Mouse (Mus musculus): ENCODE results near the gene Catip.
"Not testable (repeated sequence)": the region's sequence is repeated elsewhere in the genome, so short reads cannot be mapped to it uniquely, and the experiment has no call there.

Gene Catip

GRCm38 (mm10) chr1:74361812-74362211 lies at the start of gene Catip:
Gene Catip (plus strand): TSS chr1:74362108.
- DNase-seq (ENCODE audit: low read depth, low spot score) = peak; percentile 68

DNA sequence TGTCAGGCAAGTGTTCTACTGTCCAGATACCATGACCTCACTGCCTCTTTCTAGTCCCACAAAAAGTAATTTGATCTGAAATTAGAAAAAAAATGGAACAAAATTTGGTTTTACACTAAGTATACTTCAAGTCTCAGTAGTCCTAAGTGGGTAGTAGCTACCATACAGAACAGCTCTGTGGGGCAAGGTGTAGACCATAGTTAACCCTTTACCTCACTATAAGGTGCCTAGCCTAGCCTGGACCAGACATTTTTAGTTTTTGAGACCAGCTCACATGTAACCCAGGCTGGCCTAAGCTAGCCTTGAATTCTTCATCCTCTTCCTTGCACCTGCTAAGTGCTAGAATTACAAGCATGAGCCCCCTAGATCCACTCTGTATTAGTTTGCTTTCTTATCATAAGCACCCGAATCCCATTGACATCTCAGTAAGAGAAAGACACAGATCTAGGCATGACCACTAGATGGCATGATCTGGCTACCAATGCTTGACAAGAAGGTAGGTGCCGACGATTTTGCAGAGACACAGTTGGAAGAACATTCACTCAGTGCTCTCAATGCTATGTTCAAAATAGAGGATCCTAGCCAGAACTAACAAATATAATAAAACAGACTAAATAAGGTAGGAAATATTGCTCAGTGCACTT lies 48.7 kb upstream of the Catip start:
- peak; percentile 74 for DNase-seq (ENCODE audit: low read depth, low spot score)

GRCm38 (mm10) chr1:74314796-74315195 lies 47.1 kb upstream of the Catip start:
- no peak for DNase-seq (ENCODE audit: low read depth, low spot score)

DNA sequence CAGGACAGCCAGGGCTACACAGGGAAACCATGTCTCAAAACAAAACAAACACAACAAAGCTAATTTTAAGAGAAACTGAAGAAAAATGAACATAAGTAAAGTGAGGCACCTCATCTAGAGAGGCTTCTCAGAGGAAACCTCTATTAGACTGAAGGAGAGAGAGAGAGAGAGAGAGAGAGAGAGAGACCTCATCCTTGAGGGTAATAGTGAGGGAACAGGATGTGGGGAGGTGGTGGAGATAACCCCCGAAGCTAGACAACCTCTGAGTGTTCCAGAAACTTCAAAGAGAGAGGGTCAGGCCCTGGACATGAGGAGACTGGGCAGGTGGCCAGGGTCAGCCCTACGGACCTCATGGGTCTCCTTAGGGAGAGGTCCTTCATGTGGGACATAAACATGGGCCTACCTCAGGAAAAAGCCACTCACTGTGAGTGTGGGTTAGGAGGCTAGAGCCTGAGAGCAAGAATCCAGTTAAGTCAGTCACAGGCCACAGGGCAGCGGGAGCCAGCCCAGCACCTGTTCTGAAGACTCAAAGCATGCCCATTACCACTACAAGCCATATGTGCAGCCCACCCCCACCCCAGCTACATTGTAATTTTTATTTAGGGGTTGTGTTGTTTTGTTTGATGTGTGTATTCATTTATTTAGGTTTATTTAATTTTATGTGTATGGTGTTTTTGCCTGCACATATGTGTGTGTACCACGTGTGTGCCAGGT lies 45.6 kb upstream of the Catip start:
- DNase-seq (ENCODE audit: low read depth, low spot score) = no peak

DNA sequence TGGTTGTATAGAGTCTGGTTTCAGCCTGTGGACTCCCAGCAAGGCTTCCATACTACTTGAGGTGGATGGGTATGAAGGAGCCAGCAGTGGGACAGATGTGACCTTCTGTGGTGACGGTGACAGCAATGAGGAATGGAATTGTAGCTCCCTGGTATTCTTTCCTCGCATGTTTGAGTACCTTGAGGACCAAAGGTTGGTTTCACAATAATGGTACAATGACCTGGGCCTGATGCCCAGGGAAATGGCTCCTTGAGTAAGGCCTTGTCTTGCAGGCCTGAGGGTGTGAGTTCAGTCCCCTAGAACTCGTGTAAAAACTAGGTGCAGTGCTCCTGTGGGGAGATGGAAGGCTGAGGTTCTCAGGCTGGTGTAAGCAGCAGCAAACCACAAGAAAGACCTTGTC lies 43.2 kb upstream of the Catip start:
- DNase-seq (ENCODE audit: low read depth, low spot score) = no peak

- DNase-seq (ENCODE audit: low read depth, low spot score) = no peak
Measured at GRCm38 (mm10) chr1:74321396-74321795, 40.5 kb upstream of the Catip start.

DNA sequence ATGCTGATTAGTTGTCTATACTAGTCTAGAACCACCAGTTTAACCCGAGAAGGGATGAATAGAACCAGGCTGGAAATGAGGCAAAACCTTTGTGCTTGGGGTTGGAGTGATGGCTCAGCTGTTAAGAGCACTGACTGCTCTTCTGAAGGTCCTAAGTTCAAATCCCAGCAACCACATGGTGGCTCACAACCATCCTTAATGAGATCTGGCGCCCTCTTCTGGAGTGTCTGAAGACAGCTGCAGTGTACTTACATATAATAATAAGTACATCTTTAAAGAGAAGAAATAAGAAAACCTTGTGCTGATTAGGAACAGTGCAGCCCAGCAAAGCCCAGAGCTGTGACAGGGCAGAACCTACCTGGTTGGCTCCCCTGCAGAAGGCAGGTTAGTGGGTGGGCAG lies 35.0 kb upstream of the Catip start:
- not testable (repeated sequence) for DNase-seq (ENCODE audit: low read depth, low spot score)

- no peak for DNase-seq (ENCODE audit: low read depth, low spot score)
Measured at GRCm38 (mm10) chr1:74329899-74330431, 31.9 kb upstream of the Catip start.

DNA sequence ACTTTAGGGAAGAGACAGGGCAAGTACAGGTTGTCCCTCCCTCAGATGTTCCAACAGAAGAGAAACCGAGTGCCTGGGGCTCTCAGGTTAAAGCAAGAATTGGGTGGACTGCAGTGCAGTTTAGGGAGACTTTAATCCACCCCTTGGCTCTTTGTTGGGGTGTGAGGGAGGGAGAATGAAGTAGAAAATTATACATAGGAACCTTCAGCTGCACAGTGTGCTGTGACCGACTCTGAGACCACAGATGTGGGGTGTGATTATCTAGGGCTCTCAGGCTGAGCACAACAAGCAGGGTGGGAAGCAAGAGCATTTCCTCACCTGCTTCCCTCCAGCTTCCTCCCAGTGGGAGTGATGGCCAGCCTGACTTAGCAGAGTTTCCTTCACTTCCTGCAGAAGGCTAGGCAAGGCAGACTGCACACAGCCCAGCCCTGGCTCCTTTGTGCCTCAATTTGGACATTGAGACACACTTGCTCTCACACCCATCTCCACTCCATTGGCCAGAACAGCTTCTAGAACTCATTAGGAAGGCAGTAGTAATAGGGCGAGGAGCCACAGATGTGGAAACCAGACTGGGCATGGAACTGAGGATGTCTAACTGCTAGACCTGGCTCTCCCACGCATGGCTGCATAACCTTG lies 30.7 kb upstream of the Catip start:
- no peak for DNase-seq (ENCODE audit: low read depth, low spot score)

GRCm38 (mm10) chr1:74332241-74332763 lies 29.6 kb upstream of the Catip start:
- DNase-seq (ENCODE audit: low read depth, low spot score) = peak; percentile 86

- peak; percentile 3 for DNase-seq (ENCODE audit: low read depth, low spot score)
Measured at GRCm38 (mm10) chr1:74332930-74333329, 29.0 kb upstream of the Catip start.

DNA sequence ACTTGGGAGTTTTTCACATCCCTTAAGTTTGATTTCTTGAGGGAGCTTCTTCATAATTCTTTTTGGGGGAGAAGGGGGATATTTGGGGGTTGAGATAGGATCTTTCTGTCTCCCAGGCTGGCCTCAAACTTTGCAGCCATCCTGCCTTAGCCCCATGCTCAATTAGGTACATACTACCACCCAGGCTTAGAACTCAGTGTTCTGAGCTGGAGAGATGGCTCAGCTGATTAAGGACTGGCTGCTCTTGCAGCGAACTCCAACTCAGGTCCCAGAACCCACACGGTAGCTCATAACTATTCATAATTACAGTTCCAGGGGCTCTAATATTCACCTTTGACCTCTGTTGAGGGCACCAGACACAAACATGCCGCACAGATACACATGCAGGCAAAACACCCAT lies 27.3 kb upstream of the Catip start:
- no peak for DNase-seq (ENCODE audit: low read depth, low spot score)

- DNase-seq (ENCODE audit: low read depth, low spot score) = no peak
Measured at GRCm38 (mm10) chr1:74335033-74335432, 26.9 kb upstream of the Catip start.

DNA sequence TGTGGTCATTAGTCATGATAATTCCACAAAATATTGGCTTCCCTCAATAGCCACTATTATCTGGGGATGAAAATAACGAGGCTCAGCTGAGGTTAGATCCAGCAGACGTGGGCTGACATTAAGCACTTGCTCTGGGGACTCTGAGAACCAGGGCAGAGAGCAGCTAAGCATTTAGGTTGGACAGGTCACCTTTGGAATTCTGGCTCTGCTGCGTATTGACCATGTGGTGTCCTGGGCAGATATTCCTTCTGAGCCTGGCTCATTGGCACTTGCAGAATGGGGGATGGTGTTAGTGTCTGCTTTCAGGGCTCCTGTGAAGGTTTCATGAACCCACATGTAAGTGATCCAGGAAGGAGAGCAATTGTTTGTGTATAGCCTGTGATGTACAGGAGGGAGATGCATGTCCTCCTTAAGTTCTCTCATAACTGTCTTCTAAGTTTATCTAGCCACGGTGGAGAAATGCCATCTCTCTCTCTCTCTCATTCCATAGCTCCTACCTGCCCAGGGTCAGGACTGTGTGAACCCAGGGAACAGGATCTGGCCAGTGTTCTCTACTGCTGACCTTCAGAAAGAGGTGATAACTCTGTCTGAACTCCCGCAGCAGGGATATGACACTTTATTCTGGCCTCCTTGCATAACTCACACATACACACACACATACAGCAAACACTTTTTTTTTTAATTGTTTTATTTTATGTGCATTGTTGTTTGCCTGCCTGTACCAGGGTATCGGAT lies 26.3 kb upstream of the Catip start:
- no peak for DNase-seq (ENCODE audit: low read depth, low spot score)

DNA sequence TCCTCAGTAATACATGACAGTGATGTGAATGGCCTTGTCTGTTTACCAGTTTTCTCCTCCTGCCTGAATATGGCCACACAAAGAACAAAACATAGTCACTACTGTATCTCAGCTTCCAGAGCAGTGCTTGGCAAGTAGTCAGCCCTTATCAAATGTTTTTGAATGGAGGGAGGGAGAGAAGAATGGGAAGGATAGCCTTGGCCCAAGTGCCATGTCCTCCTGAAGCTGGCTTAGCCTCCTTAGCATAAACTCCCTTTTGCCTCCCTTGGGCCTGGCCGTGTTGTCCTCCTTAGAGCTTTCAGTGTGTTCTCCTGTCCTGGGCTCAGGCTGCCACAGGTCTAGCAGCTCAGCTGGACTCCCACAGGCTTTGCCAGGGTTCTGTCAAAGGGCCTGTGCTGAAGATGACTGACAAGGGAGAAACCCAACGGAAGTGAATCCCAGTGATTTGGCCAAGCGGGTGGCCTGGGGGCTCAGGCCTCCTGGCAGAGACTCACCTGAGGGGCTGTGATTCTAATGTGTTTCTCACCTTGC lies 24.6 kb upstream of the Catip start:
- DNase-seq (ENCODE audit: low read depth, low spot score) = no peak

DNA sequence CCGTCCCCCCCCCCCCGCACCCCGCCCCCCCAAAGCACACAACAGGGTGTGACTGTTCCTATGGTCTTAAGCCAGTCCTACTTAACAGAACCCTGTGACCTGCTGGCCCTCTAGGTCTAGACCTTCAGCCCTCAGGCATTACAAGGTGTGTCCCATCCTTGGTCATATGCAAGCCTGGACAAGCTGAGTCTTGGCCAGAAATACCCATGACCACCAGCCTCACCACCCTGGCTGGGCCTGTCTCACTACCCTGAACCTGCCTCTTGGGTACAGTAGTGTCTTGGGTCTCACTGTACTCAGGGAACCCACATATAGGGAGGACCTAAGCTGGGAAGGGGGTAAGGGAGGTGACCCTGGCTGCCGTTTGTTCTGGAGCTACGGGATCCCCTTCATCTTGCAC lies 23.9 kb upstream of the Catip start:
- DNase-seq (ENCODE audit: low read depth, low spot score) = no peak

- DNase-seq (ENCODE audit: low read depth, low spot score) = no peak
Measured at GRCm38 (mm10) chr1:74338626-74339025, 23.3 kb upstream of the Catip start.

DNA sequence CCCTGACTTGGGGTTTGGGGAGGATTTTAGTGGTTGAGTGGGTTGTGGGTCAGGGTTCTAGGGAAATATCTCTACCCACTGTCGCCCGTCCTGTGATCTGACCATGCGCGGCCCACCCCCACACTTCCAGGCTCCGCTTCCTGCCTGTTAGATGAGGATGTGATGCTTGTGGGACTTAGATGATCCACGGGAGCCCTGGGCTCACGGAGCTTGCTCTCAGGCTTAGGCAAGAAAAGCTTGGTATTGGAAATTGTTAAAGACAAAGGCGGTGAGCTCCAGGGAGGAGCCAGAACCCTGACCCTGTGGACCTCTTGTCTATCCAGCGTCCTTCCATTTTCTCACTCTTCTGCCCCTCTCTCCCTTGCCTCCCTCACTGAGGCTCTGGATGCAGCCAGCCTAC lies 22.0 kb upstream of the Catip start:
- no peak for DNase-seq (ENCODE audit: low read depth, low spot score)

GRCm38 (mm10) chr1:74340361-74340764 lies 21.5 kb upstream of the Catip start:
- no peak for DNase-seq (ENCODE audit: low read depth, low spot score)

DNA sequence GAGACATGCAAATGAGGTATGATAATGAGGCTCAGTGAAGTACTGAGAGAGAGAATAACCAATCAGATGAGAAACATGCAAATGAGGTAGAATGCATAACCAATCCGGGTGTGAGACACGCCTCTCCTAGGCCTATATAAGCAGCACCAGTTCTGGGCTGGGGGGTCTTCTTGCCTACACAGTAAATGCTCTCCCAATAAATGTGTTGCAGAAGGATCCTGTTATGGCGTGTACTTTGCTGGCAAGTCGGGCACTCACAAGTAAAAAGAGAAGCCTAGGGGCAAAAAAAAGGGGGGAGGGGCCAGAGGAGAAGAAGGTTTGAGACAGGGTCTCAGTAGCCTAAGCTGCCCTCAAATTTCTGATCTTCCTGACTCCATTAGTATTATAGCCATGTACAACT lies 20.9 kb upstream of the Catip start:
- DNase-seq (ENCODE audit: low read depth, low spot score) = not testable (repeated sequence)

DNA sequence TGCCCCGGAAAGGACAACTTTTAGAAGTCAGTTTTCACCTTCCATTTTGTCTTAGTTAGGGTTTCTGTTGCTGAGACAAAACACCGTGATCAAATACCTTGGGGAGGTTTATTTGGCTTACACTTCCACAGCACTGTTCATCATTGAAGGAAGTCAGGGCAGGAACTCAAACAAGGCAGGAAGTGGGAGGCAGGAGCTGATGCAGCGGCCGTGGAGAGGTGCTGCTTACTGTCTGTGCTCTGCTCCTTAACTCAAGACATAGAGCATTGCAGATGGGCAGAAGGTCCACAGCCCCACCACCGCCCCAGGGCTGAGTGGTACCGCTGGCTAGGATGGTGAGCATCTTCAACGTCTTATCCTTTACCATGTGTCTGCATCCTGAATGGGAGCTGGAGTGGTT lies 20.0 kb upstream of the Catip start:
- DNase-seq (ENCODE audit: low read depth, low spot score) = no peak

DNA sequence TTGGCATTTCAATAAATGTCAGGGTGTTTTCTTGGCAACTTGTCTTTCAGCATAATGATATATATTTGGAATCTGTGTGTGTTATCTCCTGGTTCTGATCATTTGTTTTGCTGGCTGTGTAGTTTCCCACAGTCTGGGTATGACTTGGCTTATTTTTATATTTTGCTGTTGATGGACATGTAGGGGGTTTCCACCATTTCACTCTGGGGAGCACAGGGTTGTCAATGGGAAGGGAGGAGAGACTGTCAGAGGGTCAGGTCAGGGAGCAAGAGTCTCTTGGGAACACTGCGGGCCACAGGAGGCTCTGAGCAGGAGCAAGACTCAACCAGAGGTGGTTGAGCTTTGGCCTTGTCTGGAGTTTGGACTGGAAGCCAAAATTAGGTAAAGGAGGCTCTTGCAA lies 19.6 kb upstream of the Catip start:
- no peak for DNase-seq (ENCODE audit: low read depth, low spot score)

All from brain, embryonic 18.5 days (tissue).